Mouse (Mus musculus) R1 (cell line): ENCODE data around the gene Vmn1r160.
"Not testable (repeated sequence)": the region's sequence is repeated elsewhere in the genome, so short reads cannot be mapped to it uniquely, and the experiment has no call there.

ENCODE experiments used
- DNase-seq: peaks from one replicate; pipeline ENCODE4 v3.0.0-alpha.2; 2018; ENCODE audit warnings: low read depth, low spot score

Gene Vmn1r160

GRCm38 (mm10) chr7:22870924-22871323, at the start of gene Vmn1r160:
Vmn1r160 (plus strand) TSS chr7:22871224.
- DNase-seq = not testable (repeated sequence)

- not testable (repeated sequence) for DNase-seq
Observed at GRCm38 (mm10) chr7:22843505-22843904, 27.5 kb upstream of the Vmn1r160 start, which contains the start of gene Vmn1r159. Vmn1r159 (minus strand) TSS chr7:22843605.
